Mouse (Mus musculus) heart, postnatal 36 days (tissue): Measurements from ENCODE around the gene Ndufb11. TPM values are rescaled to one million over a fixed set of nuclear protein-coding genes. Genes with fewer than 3 reads are reported as not detected.

ENCODE experiments used
- total RNA-seq, 2 experiments: library from RNA; stranded (reverse); gene quantifications; 2 replicates each; pipeline ENCODE4 v1.2.3; 2021

The Ndufb11 gene
- total RNA-seq, 2 experiments from 2014 or later = 685 to 742 TPM

Other genes starting within 250 kb of the Ndufb11 start
- 1 to 10 TPM; 1.8 to 2.7 TPM for gene Jade3, start 191.9 kb downstream of the Ndufb11 start, total RNA-seq
- gene Rgn, start 67.8 kb downstream of the Ndufb11 start, total RNA-seq = under 1 TPM; 0.31 to 0.38 TPM
- gene Rbm10, start 116 bp downstream of the Ndufb11 start, total RNA-seq = 10 to 100 TPM; 19.5 to 20.1 TPM
- gene Uba1, start 40.7 kb upstream of the Ndufb11 start, total RNA-seq = 100 to 1,000 TPM; 220 to 228 TPM
- 100 to 1,000 TPM; 128 to 142 TPM for gene Cdk16, start 70.3 kb upstream of the Ndufb11 start, total RNA-seq
- 1 to 10 TPM; 4.3 to 7.9 TPM for gene Usp11, start 86.3 kb upstream of the Ndufb11 start, total RNA-seq
- 10 to 100 TPM; 84.2 to 87.9 TPM for gene Araf, start 180.2 kb upstream of the Ndufb11 start, total RNA-seq